Mouse (Mus musculus) adrenal gland, postnatal 10 days (tissue): ENCODE measurements around the gene Gm14459. TPM values are rescaled to one million over a fixed set of nuclear protein-coding genes. Genes with fewer than 3 reads are reported as not detected.
"Not testable (repeated sequence)": the region's sequence is repeated elsewhere in the genome, so short reads cannot be mapped to it uniquely, and the experiment has no call there.

Source experiments
- DNase-seq: peaks from one replicate; pipeline ENCODE4 v3.0.0; 2021; ENCODE audit warnings: mixed read lengths
- long read RNA-seq, 2 experiments: library from polyadenylated mRNA; stranded (forward); transcript quantifications; one replicate each; pipeline ENCODE4 v2.0.0; 2021
- total RNA-seq, 2 experiments: library from RNA; stranded (reverse); gene quantifications; 2 replicates each; pipeline ENCODE4 v1.2.3; 2021

Gm14459 gene
- total RNA-seq: not detected
- long read RNA-seq, experiment 1: 0 reads
- long read RNA-seq, experiment 2: 0 reads

DNA sequence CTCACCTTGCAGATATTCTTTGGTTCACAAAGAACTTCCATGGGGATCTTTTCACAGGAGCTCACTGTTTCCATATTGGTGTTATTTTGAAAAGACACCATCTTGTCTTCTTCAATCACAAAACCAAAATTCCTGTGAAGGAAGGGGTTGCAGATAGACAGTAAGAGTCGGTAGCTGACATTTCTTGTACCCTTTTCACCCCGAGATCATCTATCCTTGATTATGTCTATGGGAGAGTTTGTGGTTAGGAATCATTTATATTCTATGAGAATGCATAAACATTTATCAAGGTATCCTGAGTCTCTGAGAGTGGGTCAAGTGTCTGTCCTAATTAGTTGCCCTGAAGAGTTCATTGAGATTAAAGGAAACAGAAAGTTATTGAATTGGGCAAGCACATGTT is at the start of gene Gm14459:
TSS of gene Gm14459 (minus strand) at position 101 of the 400 bp plus-strand sequence.
- DNase-seq: no peak

DNA sequence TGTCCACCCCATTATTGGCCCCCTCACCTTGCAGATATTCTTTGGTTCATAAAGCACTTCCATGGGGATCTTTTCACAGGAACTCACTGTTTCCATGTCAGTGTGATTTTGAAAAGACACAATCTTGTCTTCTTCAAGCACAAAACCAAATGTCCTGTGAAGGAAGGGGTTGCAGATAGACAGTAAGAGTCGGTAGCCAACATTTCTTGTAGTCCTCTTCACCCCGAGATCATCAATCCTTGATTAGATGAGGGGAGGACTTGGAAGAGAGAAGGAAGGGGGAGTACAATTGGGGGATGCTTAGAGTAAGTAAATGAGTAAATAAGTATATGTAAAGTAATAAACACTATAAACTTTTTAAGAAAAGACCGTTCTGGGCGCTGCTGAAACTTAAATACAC is 23.4 kb upstream of the Gm14459 start, which contains the start of gene Ssxb6:
TSS of gene Ssxb6 (minus strand) at position 101 of the 400 bp plus-strand sequence.
- DNase-seq: not testable (repeated sequence)

Other genes starting within 250 kb of the Gm14459 start
- gene Ssxb10, start 197.5 kb downstream of the Gm14459 start, total RNA-seq: not detected
- not detected for gene Ssxb9, start 158.0 kb downstream of the Gm14459 start, total RNA-seq
- not detected for gene Ssxb1, start 111.6 kb downstream of the Gm14459 start, total RNA-seq
- gene Ssxb2, start 63.2 kb downstream of the Gm14459 start, total RNA-seq: not detected
- not detected for gene Ssxb6, start 23.3 kb upstream of the Gm14459 start, total RNA-seq
- gene Ssxb3, start 66.9 kb upstream of the Gm14459 start, total RNA-seq: not detected
- gene Ssxb8, start 165.9 kb upstream of the Gm14459 start, total RNA-seq: not detected
- not detected for gene Ssx9, start 223.5 kb upstream of the Gm14459 start, total RNA-seq